Mouse (Mus musculus) midbrain, postnatal 0 days (tissue): Measurements from ENCODE around the gene Prrt1. TPM values are rescaled to one million over a fixed set of nuclear protein-coding genes. Genes with fewer than 3 reads are reported as not detected.

Experiments used
- ATAC-seq: fragments of 200-750 bp; cut with Nextera tagmentation; 2 replicates; pipeline ENCODE4 v1.8.0; 2017; ENCODE audit warnings: moderate number of reproducible peaks, mild to moderate bottlenecking, moderate TSS enrichment, moderate library complexity; ENCODE audit not compliant: low FRiP score
- DNase-seq: peaks from one replicate; pipeline ENCODE4 v3.0.0-alpha.2; 2015; ENCODE audit warnings: low spot score
- H3K27ac ChIP-seq: fragments of 300-500 bp; sonication (generic); 2 replicates; pipeline ENCODE4 v1.5.1; 2014; ENCODE audit warnings: low read depth, mild to moderate bottlenecking, low read length, mixed read lengths
- H3K27me3 ChIP-seq: fragments of 300-500 bp; sonication (generic); 2 replicates; pipeline ENCODE4 v1.6.1; 2014; ENCODE audit warnings: low read length, control low read depth, mixed read lengths; ENCODE audit not compliant: insufficient read depth
- H3K36me3 ChIP-seq: fragments of 300-500 bp; sonication (generic); 2 replicates; pipeline ENCODE4 v1.6.1; 2014; ENCODE audit warnings: low read length, control low read depth, mixed read lengths; ENCODE audit not compliant: insufficient read depth
- H3K4me1 ChIP-seq: fragments of 300-500 bp; sonication (generic); 2 replicates; pipeline ENCODE4 v1.6.1; 2014; ENCODE audit warnings: mild to moderate bottlenecking, control low read depth, antibody characterized with exemption, low read length, mixed read lengths; ENCODE audit not compliant: insufficient read depth
- H3K4me2 ChIP-seq: fragments of 300-500 bp; sonication (generic); 2 replicates; pipeline ENCODE4 v1.6.1; 2014; ENCODE audit warnings: low read depth, mild to moderate bottlenecking, low read length, mixed read lengths; ENCODE audit not compliant: poor library complexity, severe bottlenecking
- H3K4me3 ChIP-seq: fragments of 300-500 bp; sonication (generic); 2 replicates; pipeline ENCODE4 v1.5.1; 2014; ENCODE audit warnings: low read depth, mild to moderate bottlenecking, low read length, moderate library complexity
- H3K9ac ChIP-seq: fragments of 300-500 bp; sonication (generic); replicated peaks from 2 replicates; pipeline ENCODE4 v1.6.1; 2014; ENCODE audit warnings: mild to moderate bottlenecking, low read length, moderate library complexity, mixed read lengths; ENCODE audit not compliant: poor library complexity, severe bottlenecking
- H3K9me3 ChIP-seq: fragments of 300-500 bp; sonication (generic); 2 replicates; pipeline ENCODE4 v1.6.1; 2016; ENCODE audit warnings: low read length, control low read depth
- CTCF ChIP-seq: IDR thresholded peaks from 2 replicates; pipeline ENCODE4 v1.5.1; 2016; ENCODE audit warnings: antibody characterized with exemption, mild to moderate bottlenecking
- WGBS: fragments of 180-500 bp; shearing (Covaris S2); extraction: QIAGEN DNeasy Blood & Tissue Kit; methylation state at CpG from one replicate; pipeline ENCODE4 v1.1.7; 2014; 5-methylcytosine and 5-hydroxymethylcytosine counted together
- polyA plus RNA-seq: library from polyadenylated mRNA; unstranded; fragments of >200 nt; fragmentation: Nextera tagmentation; extraction: Ambion mirVana; gene quantifications from 2 replicates; pipeline ENCODE4 v1.2.1, GENCODE M21; 2015
- total RNA-seq: library from RNA; depleted of rRNA; stranded (reverse); fragments of >200 nt; gene quantifications from 2 replicates; pipeline ENCODE4 v1.2.3, GENCODE M21; 2014

Gene Prrt1
- total and polyA plus RNA-seq, 2 experiments from 2014 or later, result 9.1 to 14.0 TPM

- H3K9ac ChIP-seq, result no peak overlapping the region
- no peak for ATAC-seq
- H3K9me3 ChIP-seq, result no peaks in the 10 kb centered on the region
- no peak overlapping the region for H3K4me3 ChIP-seq
- DNase-seq, result no peak
- H3K27me3 ChIP-seq, result no peaks in the 10 kb centered on the region
- H3K4me2 ChIP-seq, result no peak overlapping the region
- H3K27ac ChIP-seq, result no peak overlapping the region
- no peaks in the 10 kb centered on the region for H3K36me3 ChIP-seq
- no peaks in the 10 kb centered on the region; the same call in 1 of the 2 replicates for H3K4me1 ChIP-seq
- TF ChIP-seq CTCF, result no peak
- WGBS, result 91% methylated on average over 3 of the region's 3 CpGs
These were observed 12.6 kb downstream of the Prrt1 start for GRCm38 (mm10) chr17:34641945-34642344.

GRCm38 (mm10) chr17:34643379-34643778 is 14.0 kb downstream of the Prrt1 start:
- peaks cover 7% of the 10 kb centered on the region for H3K4me1 ChIP-seq
- no peak for DNase-seq
- no peaks in the 10 kb centered on the region for H3K27me3 ChIP-seq
- no peak overlapping the region for H3K4me3 ChIP-seq
- TF ChIP-seq CTCF, result no peak
- no peaks in the 10 kb centered on the region for H3K9me3 ChIP-seq
- 0 out of 2 replicates have a peak, but pooled peaks cover under 1% of the 10 kb centered on the region for H3K36me3 ChIP-seq
- 88% methylated on average over 4 of the region's 4 CpGs for WGBS
- no peak overlapping the region for H3K9ac ChIP-seq
- H3K27ac ChIP-seq, result no peak overlapping the region
- no peak overlapping the region for H3K4me2 ChIP-seq
- ATAC-seq, result no peak

GRCm38 (mm10) chr17:34643944-34644343 is 14.6 kb downstream of the Prrt1 start:
- Histone ChIP-seq H3K27ac (no peak overlapping the region), H3K4me2 (no peak overlapping the region)

GRCm38 (mm10) chr17:34644608-34645007 is 15.3 kb downstream of the Prrt1 start, which contains the start of gene Fkbpl:
TSS of gene Fkbpl (plus strand) at chr17:34644764.
- H3K27ac ChIP-seq, result peak within 1 kb of the TSS; percentile 52; the same call in 1 of the 2 replicates
- H3K27me3 ChIP-seq, result no peaks in the 10 kb centered on the region
- H3K4me2 ChIP-seq, result peak within 1 kb of the TSS; percentile 55
- peaks cover 11% of the 10 kb centered on the region for H3K36me3 ChIP-seq
- no peaks in the 10 kb centered on the region for H3K9me3 ChIP-seq
- peak; percentile 98 for DNase-seq
- peak within 1 kb of the TSS; percentile 44 for H3K9ac ChIP-seq
- peak; percentile 73 for ATAC-seq
- 1% methylated on average over 16 of the region's 16 CpGs for WGBS
- H3K4me1 ChIP-seq, result peaks cover 7% of the 10 kb centered on the region
- no peak for TF ChIP-seq CTCF
- peak within 1 kb of the TSS; percentile 43 for H3K4me3 ChIP-seq

More at GRCm38 (mm10) chr17:34643944-34644343, 14.6 kb downstream of the Prrt1 start:
- ATAC-seq, result no peak
- Histone ChIP-seq H3K9me3 (no peaks in the 10 kb centered on the region), H3K4me1 (peaks cover 7% of the 10 kb centered on the region), H3K27me3 (no peaks in the 10 kb centered on the region), H3K9ac (no peak overlapping the region), H3K36me3 (peaks cover 4% of the 10 kb centered on the region; the same call in 1 of the 2 replicates), H3K4me3 (no peak overlapping the region)
- no peak for TF ChIP-seq CTCF
- no peak for DNase-seq
- WGBS, result 84% methylated on average over 10 of the region's 10 CpGs

- Histone ChIP-seq H3K36me3 (peaks cover 17% of the 10 kb centered on the region), H3K27me3 (no peaks in the 10 kb centered on the region), H3K4me3 (peak overlapping the region; percentile 43), H3K4me1 (peaks cover 7% of the 10 kb centered on the region), H3K27ac (no peak overlapping the region; the same call in 1 of the 2 replicates), H3K4me2 (peak overlapping the region; percentile 55), H3K9me3 (no peaks in the 10 kb centered on the region), H3K9ac (no peak overlapping the region)
- no peak for TF ChIP-seq CTCF
- DNase-seq (no peak), ATAC-seq (no peak)
- 50% methylated on average over 10 of the region's 10 CpGs for WGBS
These were observed 16.0 kb downstream of the Prrt1 start for GRCm38 (mm10) chr17:34645256-34645829.

GRCm38 (mm10) chr17:34645831-34646511 is 16.6 kb downstream of the Prrt1 start:
- H3K4me2 ChIP-seq, result peak overlapping the region; percentile 37
- 86% methylated on average over 30 of the region's 30 CpGs for WGBS
- no peak overlapping the region for H3K9ac ChIP-seq
- peaks cover 7% of the 10 kb centered on the region for H3K4me1 ChIP-seq
- H3K9me3 ChIP-seq, result no peaks in the 10 kb centered on the region
- no peak overlapping the region; the same call in 1 of the 2 replicates for H3K27ac ChIP-seq
- TF ChIP-seq CTCF, result no peak
- no peaks in the 10 kb centered on the region for H3K27me3 ChIP-seq
- H3K36me3 ChIP-seq, result peaks cover 24% of the 10 kb centered on the region
- ATAC-seq, result no peak
- peak; percentile 47 for DNase-seq
- no peak overlapping the region for H3K4me3 ChIP-seq
